Mouse (Mus musculus): ENCODE data around the gene Kcnk5.

Kcnk5 gene

GRCm38 (mm10) chr14:20201066-20201683 lies 19.6 kb upstream of the Kcnk5 start:
- no peak for DNase-seq (ENCODE audit: low spot score)

DNA sequence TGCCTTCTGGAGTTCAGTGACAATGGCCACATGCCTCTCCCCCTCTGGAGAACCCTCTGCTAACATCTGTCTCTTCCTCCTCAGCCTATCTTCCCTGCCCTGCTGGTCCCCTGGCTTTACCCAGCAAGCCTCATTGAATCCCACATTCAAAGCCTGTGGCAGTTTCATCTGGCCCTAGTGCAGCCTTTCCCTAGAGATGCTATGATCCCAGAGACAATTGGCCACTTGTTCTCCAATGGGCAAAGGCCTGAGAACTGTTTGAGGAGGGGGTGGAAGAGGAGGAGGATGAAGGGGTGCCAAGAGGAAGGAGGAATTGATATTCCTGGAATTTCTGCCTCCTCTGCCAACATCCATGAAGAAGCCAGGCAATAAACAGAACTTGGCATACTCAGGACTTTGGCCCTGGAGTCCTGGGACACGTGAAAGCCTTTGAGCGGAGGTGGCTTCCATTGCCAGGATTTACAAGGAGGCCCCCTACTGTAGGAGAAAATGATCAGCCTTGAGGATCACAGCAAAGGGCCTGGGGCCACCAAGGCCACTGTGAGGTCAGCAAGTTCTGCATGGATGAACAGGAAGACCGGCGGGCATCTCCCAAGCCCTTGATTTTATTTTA lies 11.6 kb upstream of the Kcnk5 start:
- no peak for DNase-seq (ENCODE audit: low spot score)

DNA sequence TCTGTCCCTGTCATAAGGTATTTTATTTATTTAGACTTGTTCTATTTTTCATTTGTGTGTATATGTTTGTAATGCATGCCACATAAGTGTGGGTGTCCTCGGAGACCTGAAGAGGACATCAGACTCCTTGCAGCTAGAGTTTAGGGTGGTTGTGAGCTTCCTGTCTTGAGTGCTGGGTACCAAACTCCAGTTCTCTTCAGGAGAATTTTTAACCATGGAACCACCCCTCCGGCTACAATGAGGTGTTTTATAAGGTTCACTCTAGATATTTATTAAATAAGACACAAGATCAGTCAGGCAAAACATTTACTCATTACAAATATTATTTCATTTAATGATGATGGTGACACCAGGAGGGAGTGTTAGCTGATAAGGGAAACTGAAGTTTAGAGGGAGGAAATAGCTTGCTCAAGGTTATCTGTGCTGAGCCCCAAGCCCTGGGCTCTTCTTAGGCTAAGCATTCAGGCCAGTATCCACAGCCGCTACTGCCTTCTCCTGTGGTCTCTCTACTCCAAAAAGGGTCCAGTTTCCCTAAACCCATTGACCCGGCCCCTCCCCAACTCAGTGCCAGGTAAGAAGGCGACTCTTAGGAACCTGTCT lies 9.6 kb upstream of the Kcnk5 start:
- no peak for DNase-seq (ENCODE audit: low spot score)

DNA sequence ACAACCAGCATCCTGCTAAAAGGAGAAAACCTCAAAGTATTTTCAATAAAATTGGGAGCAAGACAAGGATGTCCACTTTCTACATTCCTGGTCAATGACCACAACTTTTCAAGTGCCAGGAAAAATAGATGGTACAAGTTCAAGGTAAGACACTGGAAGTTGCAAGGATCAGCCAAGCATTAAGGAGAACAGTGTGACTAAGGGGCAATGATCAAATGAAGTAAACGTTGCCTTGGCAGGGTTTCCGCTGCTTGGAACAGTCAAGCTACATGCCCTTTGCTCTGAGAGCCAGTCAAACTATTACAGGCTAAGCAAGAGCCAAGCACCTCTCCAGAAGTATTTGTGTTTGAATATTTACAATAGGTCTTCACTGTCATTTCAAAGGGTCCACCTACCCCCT lies 8.1 kb upstream of the Kcnk5 start:
- DNase-seq (ENCODE audit: low spot score): no peak

- no peak for DNase-seq (ENCODE audit: low spot score)
Measured at GRCm38 (mm10) chr14:20185426-20185825, 3.8 kb upstream of the Kcnk5 start.

- DNase-seq (ENCODE audit: low spot score): no peak
Measured at GRCm38 (mm10) chr14:20183701-20184100, 2.1 kb upstream of the Kcnk5 start.

- no peak for DNase-seq (ENCODE audit: low spot score)
Measured at GRCm38 (mm10) chr14:20182596-20182995, 987 bp upstream of the Kcnk5 start.

- no peak for DNase-seq (ENCODE audit: low spot score)
Measured at GRCm38 (mm10) chr14:20180751-20181162, 852 bp downstream of the Kcnk5 start.

DNA sequence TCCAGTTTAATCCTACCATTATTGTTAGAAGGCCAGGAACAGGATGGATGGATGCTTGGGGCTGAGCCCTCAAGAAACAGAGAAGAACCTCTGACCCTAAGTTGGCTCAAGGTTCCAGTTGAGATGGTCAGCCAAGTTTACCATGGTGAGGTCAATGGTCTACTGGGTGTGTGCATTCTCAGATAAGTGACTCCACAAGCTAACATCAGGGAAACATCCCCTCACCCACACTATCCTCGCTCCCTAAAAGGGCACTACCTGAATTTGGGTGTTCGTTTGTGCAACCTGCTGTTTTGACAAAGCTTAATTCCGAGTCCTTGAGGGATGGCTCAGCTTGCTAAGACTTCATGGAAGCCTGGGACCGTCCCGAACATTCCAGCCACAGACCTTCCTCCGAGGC lies 1.3 kb downstream of the Kcnk5 start:
- DNase-seq (ENCODE audit: low spot score): no peak

- DNase-seq (ENCODE audit: low spot score): no peak
Measured at GRCm38 (mm10) chr14:20179731-20180280, 1.8 kb downstream of the Kcnk5 start.

DNA sequence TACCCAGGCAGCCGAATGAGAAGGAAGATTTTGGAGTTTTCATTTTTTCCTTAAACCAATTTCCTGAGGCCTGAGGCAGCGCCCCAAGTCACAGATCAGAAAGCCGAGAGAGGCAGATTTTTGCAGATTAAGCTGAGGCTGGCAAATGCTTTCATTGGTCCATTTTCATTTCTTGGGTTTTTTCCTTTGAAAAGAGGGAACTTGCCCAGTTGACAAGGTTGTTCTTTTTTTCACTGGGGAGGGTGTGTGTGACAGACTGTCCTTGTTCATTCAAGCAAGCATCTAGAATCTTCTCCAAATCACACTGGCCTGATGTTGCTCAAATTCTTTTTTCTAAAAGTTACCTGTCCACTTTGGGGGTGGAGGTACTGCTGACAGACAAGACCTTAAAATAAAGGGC lies 2.5 kb downstream of the Kcnk5 start:
- no peak for DNase-seq (ENCODE audit: low spot score)

- no peak for DNase-seq (ENCODE audit: low spot score)
Measured at GRCm38 (mm10) chr14:20178593-20178992, 3.0 kb downstream of the Kcnk5 start.

- DNase-seq (ENCODE audit: low spot score): no peak
Measured at GRCm38 (mm10) chr14:20177494-20178123, 4.0 kb downstream of the Kcnk5 start.

DNA sequence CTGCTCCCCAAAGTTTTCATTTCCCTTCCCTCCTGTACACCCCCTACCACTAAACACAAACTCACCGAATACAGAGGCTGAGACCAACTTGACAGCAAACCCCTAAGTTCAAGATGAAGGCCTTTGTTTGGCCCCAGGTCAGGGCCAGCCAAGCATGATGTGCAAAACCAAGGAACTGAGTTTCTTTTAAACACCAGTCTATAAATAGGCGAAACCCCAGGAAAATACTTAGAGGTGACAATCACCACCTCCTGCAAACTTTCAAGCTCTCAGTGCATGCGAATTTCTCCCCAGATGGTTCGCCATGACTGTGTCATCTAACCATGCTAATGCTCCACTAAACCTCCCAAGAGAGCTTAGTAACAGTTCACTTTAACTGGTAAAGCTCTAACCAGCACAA lies 5.9 kb downstream of the Kcnk5 start:
- no peak for DNase-seq (ENCODE audit: low spot score)

GRCm38 (mm10) chr14:20175114-20175513 lies 6.5 kb downstream of the Kcnk5 start:
- no peak for DNase-seq (ENCODE audit: low spot score)

DNA sequence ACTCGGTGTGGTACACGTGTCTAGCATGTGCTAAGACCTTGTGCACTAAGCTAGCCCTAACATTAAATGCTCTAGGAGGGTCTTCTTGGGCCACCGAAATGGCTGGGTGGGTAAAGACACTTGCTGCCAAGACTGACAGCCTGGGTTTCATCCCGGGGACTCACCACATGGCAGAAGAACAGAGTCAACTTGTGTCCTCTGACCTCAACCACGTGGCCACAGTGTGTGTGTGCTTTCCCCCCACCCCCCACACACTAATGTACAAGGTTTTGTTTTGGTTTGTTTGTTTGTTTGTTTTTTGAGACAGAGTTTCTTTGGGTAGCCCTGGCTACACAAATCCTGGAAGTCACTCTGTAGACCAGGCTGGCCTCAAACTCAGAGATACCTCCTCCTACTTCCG lies 6.9 kb downstream of the Kcnk5 start:
- no peak for DNase-seq (ENCODE audit: low spot score)

DNA sequence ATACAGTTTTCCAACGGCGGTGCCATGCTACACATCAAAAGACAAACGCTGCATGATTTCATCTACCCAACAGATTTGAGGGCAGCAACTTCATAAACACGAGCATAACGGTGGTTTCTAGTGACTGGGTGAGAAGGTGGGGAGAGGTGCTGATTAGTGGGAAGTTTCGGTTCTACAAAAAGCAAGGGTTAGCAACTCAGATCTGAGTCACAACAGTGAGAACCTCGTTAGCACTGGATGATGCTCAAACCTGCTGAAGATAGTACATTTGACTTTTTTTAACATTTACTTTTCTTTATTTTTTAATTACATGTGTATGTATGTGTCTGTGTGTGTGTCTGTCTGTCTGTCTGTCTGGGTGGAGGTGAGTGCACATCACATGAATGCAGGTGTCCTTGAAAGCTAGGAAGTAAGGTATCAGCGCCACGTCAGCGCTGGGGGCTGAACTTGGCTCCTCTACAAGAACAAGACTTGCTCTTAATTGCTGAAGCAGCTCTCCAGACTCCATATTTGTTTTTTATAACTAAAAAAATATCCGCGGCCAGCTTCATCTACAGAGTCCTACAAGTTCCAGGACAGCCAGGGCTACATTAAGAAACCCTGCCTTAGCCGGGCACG lies 7.6 kb downstream of the Kcnk5 start:
- DNase-seq (ENCODE audit: low spot score): no peak

GRCm38 (mm10) chr14:20172924-20173323 lies 8.7 kb downstream of the Kcnk5 start:
- no peak for DNase-seq (ENCODE audit: low spot score)

- no peak for DNase-seq (ENCODE audit: low spot score)
Measured at GRCm38 (mm10) chr14:20172509-20172908, 9.1 kb downstream of the Kcnk5 start.

- DNase-seq (ENCODE audit: low spot score): no peak
Measured at GRCm38 (mm10) chr14:20171840-20172239, 9.8 kb downstream of the Kcnk5 start.

- DNase-seq (ENCODE audit: low spot score): no peak
Measured at GRCm38 (mm10) chr14:20169251-20169650, 12.4 kb downstream of the Kcnk5 start.

GRCm38 (mm10) chr14:20168478-20168877 lies 13.1 kb downstream of the Kcnk5 start:
- no peak for DNase-seq (ENCODE audit: low spot score)

DNA sequence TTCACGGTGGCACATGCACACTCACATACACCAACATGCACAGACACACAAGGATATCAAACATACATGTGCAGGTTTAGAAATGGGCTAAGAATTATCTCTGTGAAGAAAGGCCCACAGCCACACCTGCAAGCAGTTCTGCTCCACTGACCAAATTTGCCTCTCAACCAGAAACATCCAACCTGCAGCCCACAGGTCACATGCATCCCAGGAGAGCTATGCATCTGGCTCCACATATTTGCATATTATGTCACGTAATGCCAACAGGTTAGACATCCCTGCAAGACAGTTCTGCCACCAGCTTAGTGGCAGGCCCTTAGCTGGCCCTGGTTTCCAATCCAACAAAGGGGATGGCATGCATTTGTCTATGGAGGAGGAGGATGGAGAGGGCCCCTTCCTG lies 13.6 kb downstream of the Kcnk5 start:
- DNase-seq (ENCODE audit: low spot score): no peak

Measured in layer of hippocampus, adult 9-10 months (tissue).